Mouse (Mus musculus) thymus, postnatal 0 days (tissue): ENCODE results near the gene Gm21981. TPM values are rescaled to one million over a fixed set of nuclear protein-coding genes. Genes with fewer than 3 reads are reported as not detected.
A peak's percentile ranks its signal among the peaks of the same experiment; 100 is the strongest.

Source experiments
- DNase-seq: peaks from one replicate; pipeline ENCODE4 v3.0.0-alpha.2; 2015; ENCODE audit warnings: low spot score
- polyA plus RNA-seq: library from polyadenylated mRNA; unstranded; fragments of >200 nt; fragmentation: Nextera tagmentation; extraction: Ambion mirVana; gene quantifications from 2 replicates; pipeline ENCODE4 v1.2.1, GENCODE M21; 2015

Gene Gm21981
- polyA plus RNA-seq, 1 experiment from 2014 or later: 0.12 TPM

GRCm38 (mm10) chr17:47703556-47703955 is 9.3 kb upstream of the Gm21981 start:
- no peak for DNase-seq

- no peak for DNase-seq
Measured at GRCm38 (mm10) chr17:47702548-47703345, 8.5 kb upstream of the Gm21981 start.

- DNase-seq: no peak
Measured at GRCm38 (mm10) chr17:47701793-47702192, 7.5 kb upstream of the Gm21981 start.

- no peak for DNase-seq
Measured at GRCm38 (mm10) chr17:47699055-47699454, 4.8 kb upstream of the Gm21981 start.

GRCm38 (mm10) chr17:47698156-47698555 is 3.9 kb upstream of the Gm21981 start:
- DNase-seq: no peak

GRCm38 (mm10) chr17:47695337-47695710 is 1.1 kb upstream of the Gm21981 start:
- DNase-seq: no peak

GRCm38 (mm10) chr17:47694503-47695336 is 465 bp upstream of the Gm21981 start, which contains the start of gene Prickle4:
Prickle4 (minus strand) TSS chr17:47694736.
- peak; percentile 95 for DNase-seq

GRCm38 (mm10) chr17:47693671-47694441 is 399 bp downstream of the Gm21981 start:
- DNase-seq: no peak

- DNase-seq: no peak
Measured at GRCm38 (mm10) chr17:47691650-47692049, 2.6 kb downstream of the Gm21981 start.

GRCm38 (mm10) chr17:47689894-47690293 is 4.4 kb downstream of the Gm21981 start:
- DNase-seq: no peak

- DNase-seq: peak; percentile 49
Measured at GRCm38 (mm10) chr17:47688608-47689575, 5.4 kb downstream of the Gm21981 start, which contains the start of gene Frs3. Frs3 (plus strand) TSS chr17:47689030.

GRCm38 (mm10) chr17:47688344-47688607 is 6.0 kb downstream of the Gm21981 start, which contains the start of gene Tomm6:
Tomm6 (minus strand) TSS chr17:47688386.
- no peak for DNase-seq

- DNase-seq: peak; percentile 97
Measured at GRCm38 (mm10) chr17:47687409-47688343, 6.6 kb downstream of the Gm21981 start.

GRCm38 (mm10) chr17:47682836-47683235 is 11.4 kb downstream of the Gm21981 start:
- DNase-seq: no peak

- DNase-seq: no peak
Measured at GRCm38 (mm10) chr17:47678702-47679101, 15.6 kb downstream of the Gm21981 start.

- no peak for DNase-seq
Measured at GRCm38 (mm10) chr17:47678238-47678637, 16.0 kb downstream of the Gm21981 start.

- DNase-seq: peak; percentile 60
Measured at GRCm38 (mm10) chr17:47676581-47676980, 17.7 kb downstream of the Gm21981 start.

- DNase-seq: peak; percentile 12
Measured at GRCm38 (mm10) chr17:47672311-47673111, 21.7 kb downstream of the Gm21981 start.

- no peak for DNase-seq
Measured at GRCm38 (mm10) chr17:47671988-47672310, 22.3 kb downstream of the Gm21981 start.
